Mouse (Mus musculus) megakaryocyte progenitor cell, adult 5-6 weeks (primary cell): Measurements from ENCODE around the gene Sgca. TPM values are rescaled to one million over a fixed set of nuclear protein-coding genes. Genes with fewer than 3 reads are reported as not detected.
A peak's percentile ranks its signal among the peaks of the same experiment; 100 is the strongest.

ENCODE experiments used
- ATAC-seq: replicated peaks from 2 replicates; pipeline ENCODE4 v1.8.0; 2016; ENCODE audit warnings: mild to moderate bottlenecking, moderate TSS enrichment, inconsistent platforms; ENCODE audit not compliant: poor library complexity
- total RNA-seq, 2 experiments: library from RNA; stranded (forward) in 1 of 2; stranded (reverse) in 1 of 2; fragments of 157-497, 149-512 nt in 1 of 2; fragments of 200-1000 nt in 1 of 2; gene quantifications; 2 replicates each; pipeline versions ENCODE4 v1.2.3 to v1.2.4; 2015 to 2017

The Sgca gene
- total RNA-seq, 2 experiments from 2014 or later: not detected

- no peak for ATAC-seq
Measured at GRCm38 (mm10) chr11:95001584-95002347, 25.6 kb upstream of the Sgca start.

GRCm38 (mm10) chr11:95001058-95001457 is 24.9 kb upstream of the Sgca start:
- ATAC-seq: peak; percentile 55

DNA sequence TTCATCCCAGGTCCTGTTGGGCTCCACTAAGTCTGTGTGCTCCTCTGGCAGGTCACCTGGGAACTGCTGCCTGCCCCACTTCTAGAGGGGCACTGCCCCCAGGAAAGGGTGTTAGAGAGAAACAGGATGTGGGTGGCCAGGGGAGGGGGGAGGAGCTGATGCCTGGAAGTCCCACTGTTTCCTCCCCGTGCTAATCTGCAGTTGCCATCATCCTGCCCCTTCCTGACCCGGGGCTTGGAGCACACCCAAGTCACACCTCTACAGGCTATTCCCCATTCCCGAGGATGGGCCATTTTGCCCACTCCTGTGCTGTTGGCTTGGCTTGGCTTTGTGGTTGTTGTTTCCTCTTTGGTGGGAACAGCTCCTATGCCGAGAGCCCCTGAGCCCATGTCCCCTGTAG is 24.4 kb upstream of the Sgca start:
- ATAC-seq: peak; percentile 25

GRCm38 (mm10) chr11:95000128-95000527 is 24.0 kb upstream of the Sgca start:
- no peak for ATAC-seq

DNA sequence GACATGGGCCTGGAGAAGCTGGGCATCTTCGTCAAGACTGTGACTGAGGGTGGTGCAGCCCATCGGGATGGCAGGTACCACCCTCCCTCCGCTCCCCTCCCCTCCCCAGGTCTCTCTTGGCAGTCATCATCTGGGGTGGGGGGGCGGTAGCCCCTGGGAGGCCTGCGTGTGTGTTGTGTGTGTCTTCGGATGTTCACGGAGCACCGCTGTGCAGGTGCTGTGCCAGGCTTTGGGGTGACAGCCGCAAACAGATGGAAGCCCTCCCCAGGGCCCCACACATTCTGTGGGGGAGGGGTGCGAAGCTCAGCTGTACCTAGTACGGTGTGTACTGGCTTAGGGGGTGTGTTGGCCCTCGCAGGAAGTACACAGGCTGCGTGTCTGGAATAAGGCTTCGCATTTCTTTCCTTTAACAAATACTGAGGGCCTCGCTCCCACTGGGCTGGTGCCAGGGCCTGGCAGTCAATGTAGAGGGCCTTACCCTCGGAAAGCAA is 22.0 kb upstream of the Sgca start:
- no peak for ATAC-seq

- ATAC-seq: peak; percentile 71
Measured at GRCm38 (mm10) chr11:94997596-94997995, 21.5 kb upstream of the Sgca start.

DNA sequence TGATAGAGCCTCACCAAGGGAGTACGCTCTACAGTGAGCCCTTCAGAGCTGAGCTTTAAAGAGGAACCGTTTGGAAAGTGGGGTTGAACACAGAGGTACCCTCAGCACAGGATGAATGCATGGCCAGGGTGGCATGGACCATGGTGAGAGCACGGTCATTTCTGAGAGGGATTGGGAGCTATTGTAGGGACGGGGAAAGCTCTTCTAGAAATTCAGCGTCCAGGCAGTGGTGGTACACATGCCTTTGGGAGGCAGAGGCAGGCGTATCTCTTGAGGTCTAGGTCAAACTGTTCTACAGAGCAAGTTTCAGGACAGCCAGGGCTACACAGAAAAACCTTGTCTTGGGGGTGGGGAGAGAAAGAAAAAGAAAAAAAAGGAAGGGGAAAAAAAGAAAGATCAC is 20.9 kb upstream of the Sgca start:
- ATAC-seq: no peak

DNA sequence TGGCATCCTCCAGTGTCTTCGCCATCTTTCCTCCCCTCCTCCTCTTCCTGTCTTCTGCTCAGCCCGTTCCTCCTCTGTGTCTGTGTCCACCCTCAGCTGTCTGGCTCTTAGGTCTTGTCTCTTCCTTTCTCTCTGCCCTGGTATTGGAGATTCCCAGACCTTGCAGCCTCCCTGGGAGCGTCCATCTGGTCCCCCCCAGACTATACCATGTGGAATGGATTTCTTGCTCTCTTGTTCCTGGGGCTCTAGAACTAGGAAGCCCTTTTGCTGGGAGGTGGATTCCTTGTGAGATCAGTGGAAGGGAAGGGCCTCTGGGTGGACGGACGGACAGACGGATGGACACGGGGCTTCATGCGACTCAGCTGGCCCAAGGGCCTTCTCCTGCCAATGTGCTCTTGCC is 20.0 kb upstream of the Sgca start:
- no peak for ATAC-seq

DNA sequence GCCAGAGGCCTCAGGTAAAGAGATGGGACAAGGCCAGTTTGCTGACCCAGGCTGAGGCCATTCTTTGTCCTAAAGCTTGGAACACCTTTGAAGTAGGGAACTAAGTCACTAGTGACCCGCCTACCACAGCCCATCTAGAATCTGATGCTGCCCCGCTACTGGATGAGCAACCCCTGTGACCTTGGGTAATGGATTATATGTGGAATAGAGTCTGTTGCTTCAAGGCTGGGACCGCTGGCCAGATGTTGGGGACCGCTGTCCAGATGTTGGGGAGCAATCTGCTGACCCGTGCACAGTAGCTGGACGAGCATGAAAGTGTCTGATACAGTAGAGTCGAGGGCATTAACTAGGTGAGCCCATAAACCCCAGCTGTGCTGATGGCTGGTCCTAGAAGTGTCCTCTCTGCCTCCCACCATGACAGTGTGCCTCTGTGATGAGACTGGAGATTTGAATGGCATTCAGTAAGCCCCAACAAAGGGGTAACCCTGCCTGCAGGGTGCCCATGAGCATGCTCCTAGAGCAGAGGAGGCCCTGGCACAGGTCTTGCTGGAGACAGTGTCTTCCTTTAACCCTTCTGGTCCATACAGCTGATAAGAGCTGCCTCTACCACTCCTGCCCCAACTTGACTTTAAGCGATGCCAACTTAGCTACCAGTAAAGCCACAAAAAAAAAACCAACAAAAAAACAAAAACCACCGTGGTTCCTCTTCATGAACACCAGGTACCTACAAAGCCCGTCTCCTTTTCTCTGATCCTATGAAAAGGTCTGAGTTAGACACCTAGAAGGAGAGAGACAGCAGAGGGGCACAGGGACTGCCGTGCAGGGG is 19.0 kb upstream of the Sgca start:
- ATAC-seq: no peak

DNA sequence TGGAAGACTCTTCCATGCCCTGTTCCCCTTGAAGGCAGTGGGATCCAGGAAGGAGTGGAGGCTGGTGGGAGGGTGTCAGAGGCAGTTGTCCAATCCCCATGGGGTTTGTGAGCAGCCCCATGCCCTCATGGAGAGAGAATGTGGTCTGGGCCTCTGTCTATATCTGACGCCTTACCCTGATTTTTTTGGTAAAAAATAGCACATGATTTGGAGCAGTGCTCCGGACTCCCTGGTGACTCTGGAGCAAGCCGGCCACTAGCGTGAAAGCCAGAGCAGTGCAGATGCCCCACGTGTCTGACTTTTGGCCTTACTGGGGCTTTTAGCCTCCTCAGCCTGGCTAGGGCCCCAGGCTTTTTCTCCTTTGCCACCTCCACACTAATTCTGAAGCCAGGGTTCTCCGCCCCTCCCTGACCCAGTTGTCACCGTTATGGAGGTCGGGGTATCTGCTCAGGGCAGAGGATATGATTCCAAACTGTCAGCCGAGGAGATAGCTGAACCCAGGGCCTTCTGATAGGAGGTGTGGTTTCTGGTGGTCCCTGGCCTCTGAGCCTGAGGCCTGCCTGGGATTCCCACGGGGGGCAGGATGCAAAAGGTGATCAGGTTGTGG is 18.2 kb upstream of the Sgca start:
- no peak for ATAC-seq

DNA sequence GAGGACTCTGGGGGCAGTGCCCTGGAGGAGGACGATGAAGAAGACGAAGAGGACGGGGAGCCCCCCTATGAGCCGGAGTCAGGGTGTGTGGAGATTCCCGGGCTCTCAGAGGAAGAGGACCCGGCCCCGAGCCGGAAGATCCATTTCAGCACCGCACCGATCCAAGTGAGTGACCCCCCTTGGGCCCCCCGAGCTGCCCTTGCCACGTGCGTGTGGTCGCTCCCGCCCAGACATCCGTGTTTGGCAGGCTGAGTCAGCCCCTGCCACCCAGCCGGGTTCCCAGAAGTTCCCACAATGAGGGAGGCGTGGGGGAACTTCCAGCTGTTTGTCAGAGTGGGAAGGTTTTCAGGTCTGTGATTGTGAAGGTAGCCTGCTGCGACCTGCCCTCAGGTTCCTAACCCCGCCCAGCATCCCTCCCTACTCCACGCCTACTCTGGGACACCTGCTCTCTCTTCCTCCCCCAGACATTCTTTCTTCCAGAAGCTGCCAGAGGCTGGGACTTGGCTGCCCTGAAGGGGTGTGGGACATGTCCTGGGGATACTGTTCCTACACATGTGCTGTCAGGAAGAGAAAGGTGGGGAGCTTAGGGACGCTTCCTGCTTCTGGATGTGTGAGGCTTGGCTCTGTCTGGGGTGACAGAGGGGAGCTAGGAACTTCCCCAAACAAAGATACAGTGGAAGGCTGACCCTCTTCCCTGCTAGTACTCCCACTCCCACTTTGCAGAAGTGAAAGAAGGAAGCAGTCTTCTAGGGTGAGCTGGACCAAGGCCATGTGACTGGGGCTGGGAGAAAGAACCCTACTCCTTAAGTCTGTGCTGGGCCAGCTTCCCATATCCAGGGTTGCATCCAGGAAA is 16.9 kb upstream of the Sgca start:
- ATAC-seq: peak; percentile 24

GRCm38 (mm10) chr11:94992480-94992753 is 16.3 kb upstream of the Sgca start:
- ATAC-seq: no peak

DNA sequence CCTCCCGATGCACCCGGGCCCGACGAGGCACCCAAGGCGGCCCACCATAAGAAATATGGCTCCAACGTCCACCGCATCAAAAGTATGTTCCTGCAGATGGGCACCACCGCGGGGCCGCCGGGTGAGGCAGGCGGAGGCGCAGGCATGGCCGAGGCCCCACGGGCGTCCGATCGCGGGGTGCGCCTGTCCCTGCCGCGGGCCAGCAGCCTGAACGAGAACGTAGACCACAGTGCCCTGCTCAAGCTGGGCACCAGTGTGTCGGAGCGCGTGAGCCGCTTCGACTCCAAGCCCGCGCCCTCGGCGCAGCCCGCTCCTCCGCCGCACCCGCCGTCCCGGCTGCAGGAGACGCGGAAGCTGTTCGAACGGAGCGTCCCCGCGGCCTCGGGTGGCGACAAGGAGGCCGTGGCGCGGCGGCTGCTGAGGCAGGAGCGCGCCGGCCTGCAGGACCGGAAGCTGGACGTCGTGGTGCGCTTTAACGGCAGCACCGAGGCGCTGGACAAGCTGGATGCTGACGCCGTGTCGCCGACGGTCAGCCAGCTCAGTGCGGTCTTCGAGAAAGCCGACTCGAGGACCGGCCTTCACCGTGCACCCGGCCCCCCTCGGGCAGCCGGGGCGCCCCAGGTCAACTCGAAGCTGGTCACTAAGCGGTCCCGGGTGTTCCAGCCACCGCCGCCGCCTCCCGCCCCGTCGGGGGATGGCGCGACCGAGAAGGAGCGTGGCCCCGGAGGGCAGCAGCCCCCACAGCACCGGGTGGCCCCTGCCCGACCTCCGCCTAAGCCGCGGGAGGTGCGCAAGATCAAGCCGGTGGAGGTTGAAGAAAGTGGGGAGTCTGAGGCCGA is 15.7 kb upstream of the Sgca start:
- no peak for ATAC-seq

DNA sequence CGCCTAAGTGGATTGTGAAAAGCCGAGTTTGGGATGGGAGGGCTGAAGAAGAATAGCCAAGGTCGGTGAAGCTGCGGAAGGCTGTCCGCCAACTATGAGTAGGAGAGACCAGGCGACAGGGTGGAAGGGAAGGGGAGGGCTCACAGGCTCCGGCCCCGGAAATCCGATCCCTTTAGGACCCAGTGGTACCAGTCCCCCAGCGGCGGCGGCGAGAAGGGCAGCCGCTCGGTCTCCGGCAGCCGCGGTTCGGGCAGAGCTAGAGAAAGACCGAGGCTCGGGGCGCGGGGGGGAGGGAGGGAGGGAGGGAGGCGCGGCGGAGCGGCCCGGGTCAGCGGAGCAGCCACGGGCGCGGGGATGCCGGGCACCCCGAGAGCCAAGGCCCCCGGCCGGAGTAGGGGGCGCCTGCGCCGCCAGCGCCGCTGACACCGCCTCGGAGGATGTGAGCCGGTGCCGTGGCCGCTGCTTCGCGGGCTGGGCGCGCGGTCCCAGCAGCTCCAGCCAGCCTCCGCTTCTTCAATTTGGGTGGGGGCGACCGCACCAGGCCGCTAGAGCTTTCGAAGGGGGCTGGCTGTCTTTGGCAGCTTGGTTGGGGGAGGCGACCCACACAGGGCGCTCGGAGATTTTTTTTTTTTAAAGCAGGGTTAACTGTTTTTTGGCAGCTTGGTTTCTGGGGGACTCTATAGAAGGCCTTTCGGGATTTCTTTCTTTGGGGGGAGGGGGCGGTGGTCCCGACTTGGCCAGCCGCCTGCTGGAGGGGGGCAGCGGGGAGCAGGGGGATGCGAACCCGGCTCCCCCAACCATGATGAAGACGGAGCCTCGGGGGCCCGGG is 14.8 kb upstream of the Sgca start, which contains the start of gene Ppp1r9b:
TSS of gene Ppp1r9b (plus strand) at position 287 of the 829 bp plus-strand sequence.
- peak; percentile 56 for ATAC-seq

- no peak for ATAC-seq
Measured at GRCm38 (mm10) chr11:94990102-94990748, 14.1 kb upstream of the Sgca start.

DNA sequence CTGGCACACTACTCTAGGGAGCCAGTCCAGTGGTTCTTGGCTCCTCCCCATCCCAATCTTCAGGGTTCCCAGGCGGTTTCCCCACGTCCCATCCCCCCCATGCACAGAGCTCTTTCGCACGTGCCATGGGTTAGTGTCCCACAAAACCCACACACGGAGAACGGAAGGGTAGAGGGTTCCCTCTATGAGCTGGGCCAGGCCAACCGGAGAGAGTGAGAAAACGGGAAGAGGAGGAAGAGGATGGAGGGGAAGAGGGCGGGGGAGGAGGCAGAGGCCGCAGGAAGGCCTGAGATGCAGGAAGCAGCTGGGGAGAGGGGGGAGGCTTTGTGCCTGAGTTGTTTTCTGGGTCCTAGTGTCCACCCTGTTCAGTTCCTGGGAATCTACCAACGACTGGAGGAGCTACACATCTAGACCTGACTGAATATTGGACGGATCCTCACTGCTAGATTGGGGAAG is 13.5 kb upstream of the Sgca start:
- ATAC-seq: peak; percentile 70

DNA sequence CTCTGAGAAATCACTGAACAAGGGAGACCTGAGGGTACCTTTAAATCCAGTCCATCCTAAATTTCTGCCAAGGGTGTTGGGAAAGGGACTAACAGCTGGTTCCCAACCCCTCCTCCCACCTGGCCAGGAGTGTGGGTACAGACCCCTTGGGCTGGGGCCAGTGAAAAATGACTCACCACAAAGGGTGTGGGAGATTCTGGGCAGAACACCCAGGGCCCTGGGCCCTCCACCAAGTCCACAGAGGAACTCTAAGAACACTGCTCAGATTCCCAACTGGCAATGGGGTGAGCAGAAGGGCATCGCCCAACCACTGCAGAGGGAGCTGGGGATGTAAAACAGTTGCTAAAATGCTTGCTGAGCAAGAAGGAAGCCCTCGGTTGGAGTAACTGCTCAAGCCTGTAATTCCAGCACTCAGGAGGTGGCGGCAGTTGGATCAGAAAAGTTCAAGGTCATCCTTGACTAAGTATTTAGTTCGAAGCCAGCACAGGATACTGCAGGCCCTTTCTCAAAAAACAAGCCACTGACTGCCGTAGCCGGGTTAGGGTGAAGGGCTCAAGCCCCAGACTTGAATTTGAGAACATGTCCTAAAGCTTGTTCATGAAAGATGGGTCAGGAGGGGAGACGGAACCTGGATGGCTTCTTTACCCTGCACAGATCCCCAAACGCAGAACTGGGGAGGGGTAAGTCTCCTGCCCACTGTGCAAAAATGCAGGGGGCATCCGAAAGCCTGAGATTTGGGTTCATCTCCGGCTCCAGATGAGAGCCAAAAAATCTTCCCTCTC is 12.8 kb upstream of the Sgca start:
- no peak for ATAC-seq

- peak; percentile 22 for ATAC-seq
Measured at GRCm38 (mm10) chr11:94987851-94988250, 11.7 kb upstream of the Sgca start.
